Mouse (Mus musculus): ENCODE data around the gene Arhgap22. TPM values are rescaled to one million over a fixed set of nuclear protein-coding genes. Genes with fewer than 3 reads are reported as not detected.

Arhgap22 gene
- total RNA-seq, 2 experiments from 2014 or later, result 10.9 to 12.1 TPM

GRCm38 (mm10) chr14:33398065-33398860, 184.4 kb downstream of the Arhgap22 start:
- no peak for DNase-seq (ENCODE audit: extremely low spot score in 1 of 2, low spot score in 2 of 2)
- TF ChIP-seq CTCF (IDR thresholded peaks at IDR 0.05), result no peak
- Histone ChIP-seq H3K4me3 (no peak overlapping the region), H3K27ac (no peak overlapping the region)
- intact Hi-C loops (cut with DNase I), result no loop called here

- intact Hi-C loops (cut with DNase I), result no loop called here
- Histone ChIP-seq H3K4me3 (no peak overlapping the region), H3K27ac (no peak overlapping the region)
- DNase-seq (ENCODE audit: extremely low spot score in 1 of 2, low spot score in 2 of 2), result no peak
- no peak for TF ChIP-seq CTCF (IDR thresholded peaks at IDR 0.05)
Measured at GRCm38 (mm10) chr14:33400019-33400418, 186.2 kb downstream of the Arhgap22 start.

GRCm38 (mm10) chr14:33402331-33402730, 188.5 kb downstream of the Arhgap22 start:
- TF ChIP-seq CTCF (IDR thresholded peaks at IDR 0.05), result peak; percentile 47
- DNase-seq (ENCODE audit: extremely low spot score in 1 of 2, low spot score in 2 of 2), result no peak
- H3K27ac ChIP-seq, result no peak overlapping the region
- intact Hi-C loops (cut with DNase I), result no loop called here
- no peak overlapping the region for H3K4me3 ChIP-seq

GRCm38 (mm10) chr14:33415746-33416145, 201.9 kb downstream of the Arhgap22 start:
- intact Hi-C loops (cut with DNase I), result no loop called here
- Histone ChIP-seq H3K4me3 (no peak overlapping the region), H3K27ac (no peak overlapping the region)
- DNase-seq (ENCODE audit: extremely low spot score in 1 of 2, low spot score in 2 of 2), result no peak
- no peak for TF ChIP-seq CTCF (IDR thresholded peaks at IDR 0.05)

- no peak overlapping the region for H3K4me3 ChIP-seq
Measured at GRCm38 (mm10) chr14:33418311-33418909, 204.6 kb downstream of the Arhgap22 start.

More at GRCm38 (mm10) chr14:33418311-33418909, 204.6 kb downstream of the Arhgap22 start:
- TF ChIP-seq CTCF (IDR thresholded peaks at IDR 0.05), result no peak
- no peak for DNase-seq (ENCODE audit: extremely low spot score in 1 of 2, low spot score in 2 of 2)
- H3K27ac ChIP-seq, result no peak overlapping the region
- intact Hi-C loops (cut with DNase I), result no loop called here

Other genes with a start within 250 kb of the Arhgap22 start
- gene Lrrc18, start 222.6 kb upstream of the Arhgap22 start, total RNA-seq (2021), result under 1 TPM; 0.26 to 0.50 TPM
- 1 to 10 TPM; 2.8 to 3.2 TPM for gene Wdfy4, start 28.5 kb upstream of the Arhgap22 start, total RNA-seq (2021)
- 100 to 1,000 TPM; 101 to 110 TPM for gene Mapk8, start 233.1 kb downstream of the Arhgap22 start, total RNA-seq (2021)

Measured in left cerebral cortex, adult 2 months (tissue).